Mouse (Mus musculus) myocyte (in vitro differentiated cells): Measurements from ENCODE around the gene Asf1a.
"Not testable (repeated sequence)": the region's sequence is repeated elsewhere in the genome, so short reads cannot be mapped to it uniquely, and the experiment has no call there.

ENCODE experiments used
- E2F4 ChIP-seq: IDR thresholded peaks from one replicate; pipeline ENCODE4 v1.6.1; 2011; ENCODE audit warnings: mild to moderate bottlenecking, control low read depth, moderate library complexity; ENCODE audit not compliant: insufficient read depth
- MAX ChIP-seq: IDR thresholded peaks from one replicate; pipeline ENCODE4 v1.6.1; 2011; ENCODE audit warnings: low read depth, mild to moderate bottlenecking, control low read depth
- MYOD1 ChIP-seq, 3 experiments: IDR thresholded peaks; one replicate each; pipeline ENCODE4 v1.6.1; 2011; ENCODE audit warnings: control low read depth in 2 of 3, low read depth in 2 of 3, mild to moderate bottlenecking in 2 of 3, moderate library complexity in 1 of 3; ENCODE audit not compliant: insufficient read length in 2 of 3, control insufficient read depth in 1 of 3
- MYOG ChIP-seq, 3 experiments: IDR thresholded peaks; one replicate each; pipeline ENCODE4 v1.6.1; 2011; ENCODE audit warnings: control low read depth in 2 of 3, low read depth in 2 of 3, mild to moderate bottlenecking in 2 of 3; ENCODE audit not compliant: insufficient read length in 2 of 3, control insufficient read depth in 1 of 3, insufficient read depth in 1 of 3
- POLR2A ChIP-seq: IDR thresholded peaks from one replicate; pipeline ENCODE4 v1.6.1; 2011; ENCODE audit warnings: low read depth, mild to moderate bottlenecking, control low read depth, moderate library complexity; ENCODE audit not compliant: insufficient read length
- POLR2AphosphoS2 ChIP-seq: IDR thresholded peaks from one replicate; pipeline ENCODE4 v1.6.1; 2011; ENCODE audit warnings: low read depth, control low read depth; ENCODE audit not compliant: insufficient read length
- REST ChIP-seq: IDR thresholded peaks from one replicate; pipeline ENCODE4 v1.6.1; 2011; ENCODE audit warnings: mild to moderate bottlenecking, control low read depth, moderate library complexity; ENCODE audit not compliant: insufficient read depth, insufficient read length
- TCF12 ChIP-seq: IDR thresholded peaks from one replicate; pipeline ENCODE4 v1.6.1; 2011; ENCODE audit warnings: mild to moderate bottlenecking, control low read depth; ENCODE audit not compliant: poor library complexity, insufficient read depth, severe bottlenecking
- TCF3 ChIP-seq: IDR thresholded peaks from one replicate; pipeline ENCODE4 v1.6.1; 2011; ENCODE audit warnings: low read depth, control low read depth; ENCODE audit not compliant: insufficient read length
- USF1 ChIP-seq: IDR thresholded peaks from one replicate; pipeline ENCODE4 v1.6.1; 2011; ENCODE audit warnings: low read depth, mild to moderate bottlenecking, control low read depth, moderate library complexity

DNA sequence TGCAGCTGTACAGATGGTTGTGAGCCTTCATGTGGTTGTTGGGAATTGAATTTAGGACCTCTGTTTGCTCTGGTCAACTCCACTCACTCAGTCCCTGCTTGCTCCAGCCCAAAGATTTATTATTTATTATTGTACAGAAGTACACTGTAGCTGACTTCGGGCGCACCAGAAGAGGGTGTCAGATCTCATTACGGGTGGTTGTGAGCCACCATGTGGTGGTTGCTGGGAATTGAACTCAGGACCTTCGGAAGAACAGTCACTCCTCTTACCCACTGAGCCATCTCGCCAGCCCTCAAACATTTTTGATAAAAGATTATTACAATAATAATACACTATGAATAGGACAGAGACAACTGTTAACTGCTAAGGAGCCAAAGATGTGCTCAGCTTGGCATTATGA, 57.7 kb downstream of the Asf1a start:
- TF ChIP-seq POLR2A; TCF3; USF1; TCF12; E2F4; MAX; MYOG (IDR thresholded peaks at IDR 0.05; ENCODE audit: control insufficient read depth in 1 of 3, insufficient read depth in 1 of 3, insufficient read length in 2 of 3, low read depth in 2 of 3); MYOD1 (IDR thresholded peaks at IDR 0.05; ENCODE audit: control insufficient read depth in 1 of 3, insufficient read length in 2 of 3, low read depth in 2 of 3); POLR2AphosphoS2; REST: not testable (repeated sequence)
